Mouse (Mus musculus) liver, postnatal 0 days (tissue): ENCODE results near the gene Lpgat1.

Source experiments
- CTCF ChIP-seq: sonication (generic); IDR thresholded peaks from 2 replicates; pipeline ENCODE4 v1.5.1; 2016; ENCODE audit warnings: antibody characterized with exemption, low read depth
- EP300 ChIP-seq: IDR thresholded peaks from 2 replicates; pipeline ENCODE4 v1.6.1; 2016; ENCODE audit warnings: antibody characterized with exemption, low read depth, mild to moderate bottlenecking

DNA sequence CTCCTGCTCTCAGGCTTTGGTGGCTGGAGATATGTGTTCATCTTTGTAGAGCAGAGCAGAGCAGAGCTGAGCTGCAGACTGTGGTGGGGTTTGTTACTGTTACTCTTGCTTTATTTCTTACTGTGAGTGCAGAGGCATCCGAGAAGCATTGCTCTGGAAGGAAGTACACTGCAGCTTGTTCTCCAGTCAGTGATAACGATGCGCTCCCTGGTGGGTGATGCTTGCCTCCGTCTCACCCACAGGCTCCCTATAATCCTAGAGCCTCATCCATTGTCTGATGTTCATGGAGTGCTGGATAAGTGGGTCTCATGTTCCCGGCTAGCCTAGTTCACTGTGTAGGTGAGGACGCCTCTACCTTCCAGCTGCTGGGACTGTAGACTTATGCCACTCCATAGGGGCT, 6.0 kb downstream of the Lpgat1 start:
- TF ChIP-seq CTCF (no peak), EP300 (no peak)
